Mouse (Mus musculus): ENCODE measurements at regions not wholly inside any gene's neighbourhood (a gene's known extent, or its start where the extent isn't known, plus 50 kb on each side); places are given as distances from the start of the nearest gene placed in this dataset.

DNA sequence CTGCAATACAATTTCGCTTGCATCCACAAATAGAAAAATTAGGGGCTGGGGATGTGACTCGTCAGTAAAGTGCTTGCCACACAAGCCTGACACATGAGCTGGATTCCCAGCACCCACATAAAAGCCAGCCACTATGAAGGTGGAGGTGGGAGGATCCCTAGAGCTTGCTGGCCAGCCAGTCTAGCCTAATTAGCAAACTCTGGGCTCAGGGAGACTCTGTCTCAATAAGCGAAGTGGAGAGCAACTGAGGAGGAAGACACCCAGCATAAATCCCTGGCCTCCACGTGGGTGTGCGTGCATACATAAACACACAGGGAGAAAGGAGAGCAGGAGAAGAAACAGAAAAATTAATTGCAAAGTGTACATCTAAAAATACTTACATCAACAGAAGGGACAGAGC is 134.1 kb upstream of the Gm6657 start:
- no peak overlapping the region for H3K27ac ChIP-seq
- no peak overlapping the region for H3K4me3 ChIP-seq
- H3K4me1 ChIP-seq, result no peaks in the 10 kb centered on the region
- no peak overlapping the region for H3K9ac ChIP-seq
- no peaks in the 10 kb centered on the region for H3K27me3 ChIP-seq
- WGBS, result 49% methylated on average over 5 of the region's 5 CpGs
- no peak for ATAC-seq
- no peaks in the 10 kb centered on the region for H3K9me3 ChIP-seq (replicated peaks)
- H3K4me2 ChIP-seq, result no peak overlapping the region
- no peaks in the 10 kb centered on the region for H3K36me3 ChIP-seq (ENCODE audit: poor library complexity, severe bottlenecking)

DNA sequence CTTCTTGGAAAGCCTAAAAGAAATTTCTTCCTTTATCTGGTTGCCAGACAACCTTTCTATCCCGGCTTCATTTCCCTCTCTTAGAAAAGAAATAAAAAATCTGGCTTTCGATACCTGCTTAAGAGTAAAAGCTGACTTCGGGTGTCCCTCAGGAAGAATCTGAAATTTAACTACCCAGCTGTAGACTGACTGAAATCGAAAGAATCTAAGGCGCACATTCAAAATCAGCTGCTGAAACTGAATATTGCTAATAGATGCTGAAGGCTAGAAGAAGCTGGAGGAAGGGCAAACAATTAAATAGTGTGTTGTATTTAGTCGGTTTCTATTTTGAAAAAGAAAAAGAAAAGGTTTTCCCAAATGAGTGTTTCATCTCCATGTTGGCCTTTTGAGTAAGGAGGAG is 128.0 kb upstream of the Gm6657 start:
- no peak overlapping the region for H3K4me3 ChIP-seq
- no peaks in the 10 kb centered on the region for H3K36me3 ChIP-seq (ENCODE audit: poor library complexity, severe bottlenecking)
- no peak for ATAC-seq

DNA sequence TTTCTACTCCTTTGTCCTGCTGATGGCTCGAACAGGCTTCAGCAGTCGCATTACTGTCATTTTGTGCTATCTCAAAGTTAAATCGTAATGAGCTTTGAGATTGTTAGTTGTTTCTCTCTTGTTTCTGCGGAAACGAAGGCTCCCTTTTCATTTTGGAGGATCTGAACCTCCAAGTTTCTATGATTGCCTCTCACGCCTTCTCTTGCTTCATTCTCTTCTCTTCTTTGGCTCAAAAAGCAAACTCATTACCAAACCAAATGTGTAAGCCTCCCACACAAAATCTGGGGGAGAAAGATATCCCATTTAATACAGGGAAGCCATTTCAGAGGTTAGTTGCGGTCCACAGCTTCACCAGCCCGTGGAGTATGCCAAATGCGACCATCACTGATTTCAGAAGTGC is 121.1 kb upstream of the Gm6657 start:
- no peak overlapping the region for H3K4me3 ChIP-seq
- no peak overlapping the region for H3K27ac ChIP-seq
- no peak overlapping the region for H3K4me2 ChIP-seq
- H3K9ac ChIP-seq, result no peak overlapping the region
- no peaks in the 10 kb centered on the region for H3K36me3 ChIP-seq (ENCODE audit: poor library complexity, severe bottlenecking)
- WGBS, result 87% methylated on average over 9 of the region's 9 CpGs
- H3K27me3 ChIP-seq, result no peaks in the 10 kb centered on the region
- no peaks in the 10 kb centered on the region for H3K9me3 ChIP-seq (replicated peaks)
- H3K4me1 ChIP-seq, result no peaks in the 10 kb centered on the region
- ATAC-seq, result no peak

More for the DNA sequence above, 128.0 kb upstream of the Gm6657 start:
- no peak overlapping the region for H3K4me2 ChIP-seq
- H3K27ac ChIP-seq, result no peak overlapping the region
- no peaks in the 10 kb centered on the region for H3K27me3 ChIP-seq
- H3K9me3 ChIP-seq (replicated peaks), result no peaks in the 10 kb centered on the region
- H3K9ac ChIP-seq, result no peak overlapping the region
- H3K4me1 ChIP-seq, result no peaks in the 10 kb centered on the region
- WGBS, result 89% methylated on average over 6 of the region's 6 CpGs

DNA sequence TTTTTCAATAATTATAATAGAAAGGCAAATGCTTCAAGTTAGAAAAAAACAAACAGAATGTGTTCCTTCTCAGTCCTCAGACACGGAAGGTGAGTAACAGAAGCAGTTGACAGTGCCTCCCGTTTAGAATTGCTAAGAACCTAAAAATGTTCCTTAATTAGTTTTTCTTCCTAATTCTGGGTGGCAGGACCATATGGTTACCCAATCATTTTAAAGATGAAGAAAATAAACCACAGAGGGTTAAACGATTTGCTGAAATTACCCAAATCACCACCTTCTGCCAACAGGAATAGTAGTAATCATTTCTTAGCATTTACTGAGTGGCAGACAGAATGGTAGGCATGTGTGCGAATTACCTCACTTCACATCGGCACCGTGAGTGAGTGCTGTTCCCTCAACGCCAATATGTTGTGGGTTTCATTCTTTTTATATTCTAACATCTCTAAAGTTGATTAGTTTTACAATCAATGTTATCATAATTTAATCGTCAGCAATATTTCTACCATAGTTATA is 119.7 kb upstream of the Gm6657 start:
- WGBS, result 83% methylated on average over 8 of the region's 8 CpGs
- peak; percentile 24; the same call in 1 of the 2 replicates for ATAC-seq

DNA sequence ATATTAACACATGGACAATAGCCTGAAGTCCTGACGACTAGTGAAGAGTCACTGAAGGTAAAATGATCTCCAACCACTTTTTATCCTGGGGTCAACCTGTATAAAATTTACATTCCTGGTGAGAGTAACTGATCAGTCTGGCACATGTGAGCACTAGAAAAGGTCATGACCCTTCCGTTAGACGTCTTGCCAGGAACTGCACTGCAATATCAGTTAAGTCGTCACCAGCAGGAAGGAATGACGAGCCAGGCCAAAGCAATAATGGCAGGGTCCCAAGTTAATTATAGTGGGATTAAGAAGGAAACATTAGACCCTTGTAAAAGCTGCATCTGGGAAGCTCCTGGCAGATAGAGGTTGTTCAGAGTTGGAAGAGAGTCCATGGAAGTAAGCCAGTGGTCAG is 116.8 kb upstream of the Gm6657 start:
- 46% methylated on average over 5 of the region's 5 CpGs for WGBS
- H3K27ac ChIP-seq, result no peak overlapping the region
- ATAC-seq, result no peak

More for the DNA sequence above, 119.7 kb upstream of the Gm6657 start:
- Histone ChIP-seq H3K9ac (no peak overlapping the region), H3K27ac (no peak overlapping the region), H3K27me3 (no peaks in the 10 kb centered on the region), H3K4me2 (no peak overlapping the region), H3K9me3 (replicated peaks) (no peaks in the 10 kb centered on the region), H3K4me3 (no peak overlapping the region), H3K4me1 (no peaks in the 10 kb centered on the region), H3K36me3 (ENCODE audit: poor library complexity, severe bottlenecking) (no peaks in the 10 kb centered on the region)

DNA sequence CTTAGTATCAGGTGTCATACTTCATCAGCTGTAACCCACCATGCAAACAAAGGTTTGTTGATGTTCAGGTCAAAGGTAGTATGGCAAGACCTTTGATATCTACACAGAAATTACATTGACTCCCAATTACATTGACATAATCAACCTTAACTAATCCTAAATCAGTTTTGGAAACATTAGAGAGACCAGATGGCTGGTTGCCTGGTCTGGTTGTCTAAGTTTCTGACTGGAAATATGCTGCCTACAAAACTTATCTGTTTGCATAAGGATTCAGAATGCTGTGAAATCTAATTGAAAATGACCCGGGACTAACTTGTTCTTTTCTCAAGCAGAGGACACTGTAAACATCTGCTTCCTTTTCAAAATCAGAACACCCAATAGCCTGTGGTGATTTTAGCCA is 111.9 kb upstream of the Gm6657 start:
- Histone ChIP-seq H3K27ac (no peak overlapping the region), H3K4me1 (no peaks in the 10 kb centered on the region), H3K27me3 (no peaks in the 10 kb centered on the region), H3K4me3 (no peak overlapping the region), H3K4me2 (no peak overlapping the region), H3K36me3 (ENCODE audit: poor library complexity, severe bottlenecking) (no peaks in the 10 kb centered on the region), H3K9me3 (replicated peaks) (no peaks in the 10 kb centered on the region), H3K9ac (no peak overlapping the region)
- no peak for ATAC-seq
- 95% methylated on average over 1 of the region's 1 CpGs for WGBS

More for the DNA sequence above, 116.8 kb upstream of the Gm6657 start:
- H3K27me3 ChIP-seq, result no peaks in the 10 kb centered on the region
- no peaks in the 10 kb centered on the region for H3K9me3 ChIP-seq (replicated peaks)
- H3K9ac ChIP-seq, result no peak overlapping the region
- H3K4me2 ChIP-seq, result no peak overlapping the region
- H3K36me3 ChIP-seq (ENCODE audit: poor library complexity, severe bottlenecking), result no peaks in the 10 kb centered on the region
- H3K4me3 ChIP-seq, result no peak overlapping the region
- no peaks in the 10 kb centered on the region for H3K4me1 ChIP-seq

DNA sequence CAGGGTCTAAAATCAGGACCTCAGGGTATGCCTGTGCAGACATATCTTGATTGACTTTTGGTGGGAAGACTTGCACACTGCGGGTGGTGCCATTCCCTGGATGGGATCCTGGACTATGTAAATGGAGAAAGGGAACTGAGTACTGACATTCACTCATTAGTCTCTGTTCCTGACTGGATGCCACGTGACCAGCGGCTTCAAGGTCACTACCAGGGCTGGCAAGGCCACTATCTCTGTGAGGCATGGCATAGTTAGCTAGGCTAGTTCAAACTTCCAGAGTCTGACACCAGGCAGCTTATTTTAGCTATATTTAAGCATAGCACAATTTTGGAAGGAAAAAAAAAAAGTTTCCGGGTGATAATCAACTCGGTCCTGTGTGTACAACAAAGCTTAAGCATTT is 108.0 kb upstream of the Gm6657 start:
- no peaks in the 10 kb centered on the region for H3K36me3 ChIP-seq (ENCODE audit: poor library complexity, severe bottlenecking)
- peaks cover 4% of the 10 kb centered on the region; the same call in 1 of the 2 replicates for H3K4me1 ChIP-seq
- H3K4me2 ChIP-seq, result no peak overlapping the region
- no peaks in the 10 kb centered on the region for H3K27me3 ChIP-seq
- H3K9me3 ChIP-seq (replicated peaks), result no peaks in the 10 kb centered on the region
- ATAC-seq, result no peak
- H3K9ac ChIP-seq, result no peak overlapping the region
- H3K4me3 ChIP-seq, result no peak overlapping the region
- 91% methylated on average over 5 of the region's 5 CpGs for WGBS
- H3K27ac ChIP-seq, result no peak overlapping the region

DNA sequence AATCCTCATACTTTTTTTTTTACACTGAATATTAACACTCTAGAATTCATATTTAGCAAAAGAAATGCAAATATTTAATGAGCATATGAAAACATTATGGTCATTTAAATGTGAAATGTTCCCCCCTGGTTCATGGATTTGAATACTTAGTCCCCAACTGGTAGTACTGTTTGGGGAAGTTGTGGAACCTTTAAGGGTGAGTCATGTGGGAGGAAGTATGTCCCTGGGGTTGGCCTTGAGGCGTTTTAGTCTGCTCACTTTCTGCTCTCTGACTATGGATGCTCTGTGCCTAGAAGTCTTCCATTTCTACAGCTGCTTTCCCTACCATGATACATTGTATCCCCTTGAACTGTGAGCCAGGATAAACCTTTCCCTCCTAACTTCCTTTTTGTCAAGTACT is 106.1 kb upstream of the Gm6657 start:
- 59% methylated on average over 1 of the region's 1 CpGs for WGBS
- Histone ChIP-seq H3K9ac (no peak overlapping the region), H3K4me1 (peaks cover 4% of the 10 kb centered on the region; the same call in 1 of the 2 replicates), H3K27me3 (no peaks in the 10 kb centered on the region), H3K27ac (no peak overlapping the region), H3K9me3 (replicated peaks) (no peaks in the 10 kb centered on the region), H3K36me3 (ENCODE audit: poor library complexity, severe bottlenecking) (no peaks in the 10 kb centered on the region), H3K4me2 (no peak overlapping the region), H3K4me3 (no peak overlapping the region)
- ATAC-seq, result no peak

DNA sequence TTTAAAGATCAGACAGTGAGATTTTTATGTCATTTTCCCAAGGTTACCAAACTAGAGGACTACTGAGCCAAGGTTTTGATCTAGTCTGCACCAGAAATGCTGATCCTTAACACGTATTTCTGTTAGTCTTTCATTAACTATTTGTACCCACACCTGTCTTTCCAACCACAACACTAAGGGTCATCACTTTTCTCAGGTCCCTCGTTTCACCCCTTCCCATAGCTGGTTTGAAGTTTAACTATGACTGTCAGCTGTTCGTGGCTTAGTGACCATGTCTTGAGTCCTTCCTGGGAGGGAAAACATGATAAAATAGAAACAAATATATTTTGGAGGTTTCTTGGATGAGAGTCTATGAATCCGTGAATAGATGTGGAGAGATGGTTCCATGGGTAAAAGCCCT is 99.6 kb upstream of the Gm6657 start:
- Histone ChIP-seq H3K36me3 (ENCODE audit: poor library complexity, severe bottlenecking) (no peaks in the 10 kb centered on the region), H3K4me1 (peaks cover 21% of the 10 kb centered on the region; the same call in 1 of the 2 replicates), H3K9ac (no peak overlapping the region), H3K27ac (no peak overlapping the region), H3K27me3 (no peaks in the 10 kb centered on the region), H3K9me3 (replicated peaks) (no peaks in the 10 kb centered on the region), H3K4me2 (no peak overlapping the region), H3K4me3 (no peak overlapping the region)
- ATAC-seq, result no peak
- 91% methylated on average over 4 of the region's 4 CpGs for WGBS

DNA sequence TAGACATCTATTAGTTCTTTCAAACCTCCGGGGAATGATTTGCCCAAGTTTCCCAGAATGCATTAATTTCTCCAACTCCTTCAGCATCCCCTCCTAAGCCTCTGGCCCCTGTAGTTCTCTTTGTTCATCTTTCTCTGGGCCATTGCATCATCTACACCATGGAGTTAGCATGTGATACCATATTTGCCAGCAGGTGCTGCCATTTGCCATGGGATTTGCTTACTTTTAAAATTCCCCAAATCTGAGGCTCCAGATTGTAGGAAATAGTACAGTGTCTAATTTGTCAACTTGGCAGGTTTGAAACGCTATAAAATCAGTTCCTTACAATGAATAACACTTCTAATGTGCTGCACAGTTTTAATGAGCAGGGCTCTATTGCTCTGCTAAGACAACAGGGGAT is 98.7 kb upstream of the Gm6657 start:
- H3K36me3 ChIP-seq (ENCODE audit: poor library complexity, severe bottlenecking), result no peaks in the 10 kb centered on the region
- H3K27ac ChIP-seq, result no peak overlapping the region
- no peak overlapping the region for H3K4me3 ChIP-seq
- peaks cover 24% of the 10 kb centered on the region for H3K4me1 ChIP-seq
- no peaks in the 10 kb centered on the region for H3K27me3 ChIP-seq
- WGBS, result 57% methylated on average over 2 of the region's 2 CpGs
- H3K9ac ChIP-seq, result no peak overlapping the region
- ATAC-seq, result peak; percentile 55; the same call in 1 of the 2 replicates
- no peak overlapping the region for H3K4me2 ChIP-seq
- no peaks in the 10 kb centered on the region for H3K9me3 ChIP-seq (replicated peaks)

DNA sequence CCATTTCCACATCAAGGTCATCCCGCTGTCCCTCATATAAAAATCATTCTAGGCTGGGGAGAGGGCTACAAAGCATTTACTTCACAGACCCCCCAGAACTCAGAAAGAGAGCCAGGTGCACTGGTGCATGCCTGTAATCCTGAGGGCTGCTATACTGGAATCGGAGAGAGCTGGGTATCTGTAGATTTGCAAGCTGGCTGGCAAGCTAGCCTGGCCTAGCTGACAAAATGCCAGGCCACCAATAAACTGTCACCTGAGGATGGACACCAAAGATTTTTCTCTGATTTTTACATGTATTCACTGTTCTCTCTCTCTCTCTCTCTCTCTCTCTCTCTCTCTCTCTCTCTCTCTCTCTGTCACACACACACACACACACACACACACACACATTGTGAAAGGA is 98.1 kb upstream of the Gm6657 start:
- no peak overlapping the region for H3K4me3 ChIP-seq
- no peak for ATAC-seq
- H3K27me3 ChIP-seq, result no peaks in the 10 kb centered on the region
- H3K9me3 ChIP-seq (replicated peaks), result no peaks in the 10 kb centered on the region
- H3K27ac ChIP-seq, result no peak overlapping the region
- no peaks in the 10 kb centered on the region for H3K36me3 ChIP-seq (ENCODE audit: poor library complexity, severe bottlenecking)
- H3K9ac ChIP-seq, result no peak overlapping the region
- 88% methylated on average over 2 of the region's 2 CpGs for WGBS
- H3K4me1 ChIP-seq, result peaks cover 24% of the 10 kb centered on the region
- H3K4me2 ChIP-seq, result no peak overlapping the region

DNA sequence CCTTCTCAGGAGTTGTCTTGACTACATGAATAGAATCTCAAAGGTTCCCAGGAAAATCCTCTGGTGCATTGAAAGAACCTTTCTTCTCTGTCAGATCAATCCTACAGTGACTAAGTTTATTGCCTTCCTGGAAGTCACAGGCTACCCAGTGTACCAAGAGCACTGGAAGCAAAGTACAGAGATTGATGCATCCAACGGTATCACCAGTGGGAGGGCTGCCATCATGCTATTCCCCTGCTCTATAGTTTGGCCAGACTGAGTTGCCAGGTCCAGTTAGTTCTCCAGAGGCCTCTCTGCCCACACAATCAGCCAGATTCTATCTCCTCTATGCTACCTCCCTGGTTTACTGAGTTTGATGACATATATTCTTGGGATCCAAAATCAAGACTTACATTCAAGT is 96.9 kb upstream of the Gm6657 start:
- no peak overlapping the region for H3K9ac ChIP-seq
- no peak for ATAC-seq

DNA sequence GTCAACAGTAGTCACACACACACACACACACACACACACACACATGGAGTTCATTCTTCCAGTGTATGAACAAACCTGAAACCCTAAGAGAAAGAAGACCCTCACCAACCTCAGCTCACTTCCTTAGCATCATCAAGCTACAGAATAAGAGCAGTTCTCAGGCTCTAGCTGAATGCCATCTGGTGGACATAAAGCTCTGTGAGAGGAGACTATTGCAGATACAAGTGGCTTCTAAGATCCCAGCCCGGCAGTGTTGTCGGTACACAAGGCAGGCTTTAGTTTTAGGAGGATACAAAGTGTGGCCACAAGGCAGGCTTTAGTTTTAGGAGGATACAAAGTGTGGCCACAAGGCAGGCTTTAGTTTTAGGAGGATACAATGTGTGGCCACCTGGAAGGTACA is 96.3 kb upstream of the Gm6657 start:
- Histone ChIP-seq H3K27ac (no peak overlapping the region), H3K4me1 (peaks cover 24% of the 10 kb centered on the region), H3K27me3 (no peaks in the 10 kb centered on the region), H3K36me3 (ENCODE audit: poor library complexity, severe bottlenecking) (no peaks in the 10 kb centered on the region), H3K9me3 (replicated peaks) (no peaks in the 10 kb centered on the region), H3K4me3 (no peak overlapping the region), H3K9ac (no peak overlapping the region), H3K4me2 (no peak overlapping the region)
- ATAC-seq, result no peak
- WGBS, result 73% methylated on average over 2 of the region's 2 CpGs

More for the DNA sequence above, 96.9 kb upstream of the Gm6657 start:
- 68% methylated on average over 1 of the region's 1 CpGs for WGBS
- H3K4me2 ChIP-seq, result no peak overlapping the region
- no peaks in the 10 kb centered on the region for H3K36me3 ChIP-seq (ENCODE audit: poor library complexity, severe bottlenecking)
- no peaks in the 10 kb centered on the region for H3K27me3 ChIP-seq
- no peaks in the 10 kb centered on the region for H3K9me3 ChIP-seq (replicated peaks)
- no peak overlapping the region for H3K4me3 ChIP-seq
- H3K27ac ChIP-seq, result no peak overlapping the region
- peaks cover 24% of the 10 kb centered on the region for H3K4me1 ChIP-seq

Measured in forebrain, embryonic 13.5 days (tissue).